Mouse (Mus musculus) erythroid progenitor cell, adult 5-6 weeks (primary cell): Measurements from ENCODE around the gene Trim47. TPM values are rescaled to one million over a fixed set of nuclear protein-coding genes. Genes with fewer than 3 reads are reported as not detected.
A peak's percentile ranks its signal among the peaks of the same experiment; 100 is the strongest.
"Not testable (repeated sequence)": the region's sequence is repeated elsewhere in the genome, so short reads cannot be mapped to it uniquely, and the experiment has no call there.

Experiments
- ATAC-seq: replicated peaks from 2 replicates; pipeline ENCODE4 v1.8.0; 2016; ENCODE audit warnings: moderate number of reproducible peaks, mild to moderate bottlenecking, moderate TSS enrichment, inconsistent platforms; ENCODE audit not compliant: poor library complexity, low FRiP score, severe bottlenecking
- total RNA-seq, 2 experiments: library from RNA; stranded (forward) in 1 of 2; stranded (reverse) in 1 of 2; fragments of 150-400 nt in 1 of 2; fragments of 186-747, 209-891 nt in 1 of 2; gene quantifications; 2 replicates each; pipeline versions ENCODE4 v1.2.3 to v1.2.4; 2015 to 2017; ENCODE audit warnings: low replicate concordance in 2 of 2

Gene Trim47
- total RNA-seq, 2 experiments from 2014 or later = not detected

DNA sequence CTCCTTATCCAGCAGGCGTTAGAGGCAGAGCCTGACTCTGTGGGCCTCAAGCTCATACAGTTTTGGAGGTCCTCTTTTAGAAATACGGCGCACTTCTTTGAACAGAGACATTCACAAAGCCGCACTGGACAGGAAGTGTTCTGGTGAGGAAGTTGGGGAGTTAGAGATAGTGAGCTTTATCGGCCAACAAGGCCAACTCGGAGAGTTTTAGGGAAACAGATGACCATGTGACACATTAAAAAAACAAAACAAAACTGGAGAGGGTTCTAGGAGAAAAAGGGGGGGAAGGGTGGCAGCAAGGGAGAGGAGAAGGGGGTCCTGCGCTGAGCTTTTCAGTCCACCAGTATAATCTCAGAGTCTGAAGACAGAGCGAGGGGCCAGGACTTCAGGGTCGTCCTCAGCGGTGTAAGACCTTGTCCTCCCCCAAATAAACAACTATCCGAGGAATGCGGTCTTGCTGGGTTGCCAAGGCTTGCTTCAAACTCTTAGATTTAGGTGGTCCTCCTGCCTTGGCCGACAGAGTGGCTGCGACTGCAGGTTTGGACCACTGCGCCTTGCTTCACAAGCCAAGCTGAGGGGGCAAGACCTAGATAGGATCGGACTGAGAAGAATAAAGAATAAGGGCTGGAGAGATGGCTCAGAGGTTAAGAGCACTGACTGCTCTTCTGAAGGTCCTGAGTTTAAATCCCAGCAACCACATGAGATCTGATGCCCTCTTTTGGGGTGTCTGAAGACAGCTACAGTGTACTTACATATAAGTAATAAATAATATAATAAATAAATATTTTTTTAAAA is 33.0 kb downstream of the Trim47 start:
- ATAC-seq = no peak

DNA sequence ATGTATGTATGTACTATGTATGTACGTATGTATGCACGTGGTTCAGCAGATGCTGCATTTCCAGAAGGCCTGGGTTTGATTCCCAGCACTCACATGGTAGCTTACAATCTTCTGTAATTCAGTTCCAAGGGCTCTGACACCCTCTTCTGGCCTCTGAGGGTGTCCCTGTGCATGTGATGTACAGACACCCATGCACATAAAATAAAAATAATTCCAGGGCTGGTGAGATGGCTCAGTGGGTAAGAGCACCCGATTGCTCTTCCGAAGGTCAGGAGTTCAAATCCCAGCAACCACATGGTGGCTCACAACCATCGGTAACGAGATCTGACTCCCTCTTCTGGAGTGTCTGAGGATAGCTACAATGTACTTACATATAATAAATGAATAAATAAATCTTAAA is 34.1 kb downstream of the Trim47 start:
- not testable (repeated sequence) for ATAC-seq

DNA sequence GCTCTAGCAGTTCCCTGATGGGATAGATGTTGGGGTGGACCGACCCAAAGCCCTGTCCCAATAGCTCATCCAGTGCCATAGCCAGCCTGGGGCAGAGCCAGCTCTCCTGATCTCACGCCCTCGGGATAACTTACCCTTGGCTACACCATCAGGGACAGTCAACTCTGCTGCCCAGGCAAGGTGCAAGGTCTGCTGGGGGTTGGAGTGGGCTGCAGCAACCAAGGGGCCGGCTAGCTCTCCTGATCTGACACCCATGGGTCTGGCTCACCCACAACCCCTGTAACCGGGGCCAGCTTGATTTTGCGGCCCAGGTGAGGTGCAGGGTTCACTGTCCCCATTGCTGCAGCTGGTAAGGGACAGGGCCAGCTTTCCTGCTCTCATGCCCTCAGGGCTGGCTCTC is 35.4 kb downstream of the Trim47 start:
- ATAC-seq = no peak

DNA sequence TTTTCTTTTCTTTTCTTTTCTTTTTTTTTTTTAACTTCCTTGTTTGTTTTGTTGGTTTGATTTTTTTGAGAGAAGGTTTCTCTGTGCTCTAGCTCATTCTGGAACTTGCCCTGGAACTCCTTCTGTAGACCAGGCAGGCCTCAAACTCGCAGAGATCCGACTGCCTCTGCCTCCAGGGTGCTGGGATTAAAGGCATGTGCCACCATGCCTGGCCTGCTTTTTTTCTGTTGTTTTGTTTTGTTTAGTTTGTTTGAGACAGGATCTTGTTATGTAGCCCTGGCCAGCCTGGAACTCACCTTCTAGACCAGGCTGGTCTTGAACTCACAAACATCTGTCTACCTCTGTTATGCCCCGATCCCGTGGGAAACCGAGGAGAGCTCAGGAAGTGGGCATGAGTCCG is 37.5 kb downstream of the Trim47 start:
- ATAC-seq = no peak

DNA sequence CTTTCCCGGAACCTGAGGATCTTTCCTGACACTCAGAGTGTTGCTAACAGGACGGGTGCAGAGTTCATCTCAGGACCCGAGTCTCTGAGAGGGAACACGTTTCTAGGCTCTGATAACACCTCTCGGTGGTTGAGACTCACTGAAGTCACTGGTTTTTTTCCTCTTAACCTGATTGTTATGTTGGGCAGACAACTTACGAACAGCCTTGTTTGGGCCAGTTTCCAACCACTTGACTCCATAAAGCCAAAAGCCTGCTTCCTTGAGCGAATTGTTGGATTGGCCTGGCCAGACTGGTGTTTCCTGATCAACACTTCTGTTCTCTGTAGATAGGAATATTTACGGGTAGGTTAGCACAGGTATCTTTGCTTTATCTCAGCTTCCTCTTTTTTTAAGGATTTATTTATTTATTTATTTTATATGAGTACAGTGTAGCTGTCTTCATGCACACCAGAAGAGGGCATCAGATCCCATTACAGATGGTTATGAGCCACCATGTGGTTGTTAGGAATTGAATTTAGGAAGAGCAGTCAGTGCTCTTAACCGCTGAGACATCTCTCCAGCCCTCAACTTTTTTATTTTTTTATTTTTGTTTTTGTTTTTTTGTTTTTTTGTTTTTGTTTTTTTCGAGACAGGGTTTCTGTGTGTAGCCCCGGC is 38.1 kb downstream of the Trim47 start:
- no peak for ATAC-seq

DNA sequence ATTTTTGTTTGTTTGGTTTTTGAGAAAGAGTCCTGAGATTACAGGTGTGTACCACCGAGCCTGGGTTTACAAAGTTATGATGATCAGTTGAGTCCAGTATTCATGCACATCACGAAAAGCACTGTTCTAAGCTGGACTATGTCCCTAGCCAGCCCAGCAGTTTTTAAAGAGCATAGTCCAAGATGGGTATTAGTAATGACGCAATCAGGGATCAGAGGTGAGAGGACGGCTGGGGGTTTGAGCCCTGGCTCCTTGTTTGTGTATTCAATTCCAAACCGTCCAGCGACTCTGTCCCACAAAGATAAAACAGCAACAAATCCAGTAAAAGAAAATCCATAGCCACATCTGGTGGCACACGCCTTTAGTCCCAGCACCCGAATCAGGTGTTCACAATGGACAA is 38.8 kb downstream of the Trim47 start:
- ATAC-seq = no peak

DNA sequence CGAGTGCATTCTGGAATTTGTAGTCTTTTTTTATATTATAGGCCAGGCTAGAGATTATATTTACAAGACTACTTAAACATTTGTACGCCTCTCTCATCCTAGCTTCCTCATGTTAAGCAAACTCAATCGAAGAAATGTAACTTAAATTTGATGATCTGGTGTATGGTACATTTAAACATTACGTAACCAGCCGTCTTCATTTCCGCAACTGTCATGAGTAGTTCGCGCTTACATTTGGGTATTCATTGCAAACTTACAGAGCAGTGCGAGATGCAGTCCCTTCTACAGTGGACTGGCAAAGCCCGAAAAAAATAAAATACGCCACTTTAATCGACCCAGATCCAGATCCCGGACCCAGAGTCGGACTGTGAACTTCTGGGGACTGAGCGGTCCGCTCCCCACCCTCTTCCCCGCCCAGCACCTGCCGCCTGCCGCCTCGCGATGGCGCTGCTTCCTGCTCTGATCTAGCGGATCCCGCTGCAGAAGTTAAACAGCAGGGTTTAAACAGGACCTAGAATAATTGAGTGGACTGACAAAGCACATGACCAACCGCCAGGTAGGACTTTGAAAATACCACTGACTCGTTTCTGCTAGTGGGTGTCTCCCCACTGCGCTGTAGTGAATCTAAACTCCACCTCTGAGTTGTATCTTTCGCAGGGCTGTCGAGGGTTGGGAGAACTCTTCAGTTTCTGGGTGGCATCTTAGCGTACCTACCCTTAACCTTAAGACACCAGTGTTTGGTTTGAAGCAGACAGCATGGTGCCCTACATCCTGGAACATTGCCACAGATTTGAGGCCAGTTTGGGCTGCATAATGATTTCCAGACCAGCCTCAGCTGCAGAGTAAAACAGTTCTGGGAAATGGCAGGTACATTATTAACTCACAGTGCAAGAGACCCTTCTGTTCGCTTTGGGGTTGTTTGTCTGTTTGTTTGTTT is 39.5 kb downstream of the Trim47 start:
- peak; percentile 73 for ATAC-seq

DNA sequence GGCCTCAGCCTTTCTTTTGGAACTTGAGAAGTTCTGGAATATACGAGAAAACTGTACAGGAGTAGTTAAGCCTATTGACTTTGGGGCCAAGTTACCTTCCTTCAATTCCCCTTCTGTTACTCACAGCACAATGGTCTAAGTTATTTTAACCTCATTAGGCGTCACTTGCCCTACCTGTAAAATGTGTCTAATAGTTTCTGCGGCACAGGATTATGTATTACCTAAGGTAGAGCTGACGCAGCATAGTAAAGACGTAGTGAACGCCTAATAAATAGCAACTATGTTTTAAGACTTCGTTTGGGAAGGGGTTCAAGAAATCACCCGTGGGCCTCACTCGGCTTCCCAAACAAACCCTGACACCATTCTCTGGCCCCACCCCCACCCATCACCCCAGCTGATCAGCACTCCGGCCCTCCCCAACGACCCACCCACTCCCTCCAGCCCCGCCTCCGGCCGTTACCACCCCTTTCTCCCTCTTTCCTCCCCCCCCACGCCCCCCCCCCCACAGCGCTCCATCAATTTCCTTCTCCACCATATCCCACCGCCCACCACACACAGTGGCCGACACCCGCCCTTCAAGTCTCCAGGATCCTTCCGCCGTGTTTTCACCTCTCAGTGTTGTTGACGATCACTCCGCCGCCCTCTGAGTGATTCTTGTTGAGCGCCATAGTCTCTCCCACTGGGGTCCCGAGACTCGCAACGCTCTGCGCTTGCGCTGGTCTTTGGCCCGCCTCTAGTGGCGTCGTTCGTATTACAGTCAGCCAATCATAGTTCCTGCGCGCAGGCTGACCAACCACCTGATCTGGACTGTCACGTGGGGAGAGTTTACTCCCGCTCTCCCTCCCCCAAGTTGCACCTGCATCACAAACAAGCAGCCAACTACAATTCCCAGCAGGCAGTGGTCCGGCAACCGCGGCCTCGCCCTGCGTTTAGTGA is 40.5 kb downstream of the Trim47 start, which contains the start of gene Wbp2:
Gene Wbp2 (minus strand): TSS at position 738 of the 936 bp plus-strand sequence.
- peak; percentile 91 for ATAC-seq

DNA sequence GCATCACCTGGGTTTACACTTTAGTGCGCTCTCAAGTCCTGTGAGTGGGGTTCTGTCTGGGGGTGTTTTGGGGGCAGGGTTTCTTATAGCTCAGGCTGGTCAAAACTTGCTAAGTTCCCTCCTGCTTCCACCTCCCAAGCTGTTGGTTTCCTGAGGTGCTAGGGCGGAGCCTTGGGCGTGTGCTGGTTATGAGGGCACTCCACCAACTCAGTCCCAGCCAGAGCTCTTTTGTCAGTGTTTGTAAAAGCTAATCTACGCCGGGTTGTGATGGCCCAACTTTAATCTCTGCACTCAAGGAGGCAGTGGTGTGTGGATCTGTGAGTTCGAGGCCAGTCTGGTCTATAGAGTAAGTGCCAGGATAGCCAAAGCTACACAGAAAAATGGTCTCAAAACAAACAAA is 42.8 kb downstream of the Trim47 start:
- peak; percentile 26 for ATAC-seq

DNA sequence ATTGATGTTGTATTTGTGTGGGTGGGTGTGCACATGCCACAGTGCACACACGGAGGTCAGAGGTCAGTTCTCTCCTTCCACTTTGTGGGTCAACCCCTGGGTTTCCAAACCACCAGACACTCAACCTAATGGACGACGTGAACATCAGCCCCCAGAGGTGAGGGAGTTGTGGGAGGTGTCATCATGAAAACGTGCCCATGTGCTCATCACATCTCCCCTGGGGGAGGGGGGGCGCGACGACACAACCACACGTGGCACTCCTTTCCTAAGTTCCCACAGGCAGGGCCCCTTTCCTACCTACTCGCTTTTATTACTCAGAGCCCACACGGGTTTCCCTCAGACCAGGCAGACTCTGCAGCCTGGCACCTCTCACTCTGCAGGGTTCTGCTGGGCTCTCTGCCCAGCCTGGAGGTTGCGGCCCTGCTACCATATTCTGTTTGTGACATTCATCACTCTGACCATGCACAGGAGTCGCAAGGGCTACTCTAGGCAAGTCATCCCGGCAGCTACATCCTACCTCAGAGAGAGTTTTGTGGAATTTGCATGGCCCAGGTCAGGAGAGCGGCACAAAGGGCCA is 43.8 kb downstream of the Trim47 start:
- ATAC-seq = no peak

DNA sequence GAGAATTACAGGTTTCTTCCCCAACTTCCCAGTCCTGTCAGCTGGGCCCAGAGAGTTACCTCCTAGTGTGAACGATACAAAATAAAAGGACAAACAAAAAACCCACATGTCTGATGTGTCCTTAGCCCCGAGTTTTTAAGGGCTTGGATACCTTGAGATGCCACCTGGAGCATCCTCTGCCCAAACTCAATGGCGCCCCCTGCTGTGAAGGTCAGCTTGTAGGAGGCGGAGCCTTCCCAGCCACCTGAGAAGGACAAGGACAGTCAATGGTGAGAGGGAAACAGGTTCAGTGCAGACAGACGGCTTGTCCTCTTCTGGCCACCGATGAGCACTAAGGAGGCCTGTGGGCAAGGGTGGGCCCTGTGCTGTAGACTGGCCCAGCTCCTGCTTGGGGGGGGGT is 45.9 kb downstream of the Trim47 start:
- no peak for ATAC-seq

DNA sequence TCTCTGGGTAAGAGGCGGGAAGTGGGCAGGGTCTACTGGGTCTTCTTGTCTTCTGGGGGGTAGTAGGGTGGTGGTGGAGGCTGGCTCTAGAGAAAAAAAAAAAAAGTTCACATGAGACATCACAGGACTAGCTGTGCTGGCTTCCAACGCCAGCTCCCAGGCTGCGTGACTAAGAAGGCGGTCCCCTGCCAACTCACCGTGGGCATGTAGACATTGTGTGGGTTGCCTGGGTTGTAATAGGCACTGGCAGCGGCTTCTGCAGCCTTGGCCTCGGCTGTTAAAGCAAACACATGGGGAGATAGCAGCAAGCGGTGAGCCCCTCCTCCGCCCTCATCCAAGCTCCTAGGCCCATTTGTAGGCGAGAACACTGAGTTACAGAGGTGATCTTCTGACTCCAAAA is 47.5 kb downstream of the Trim47 start:
- ATAC-seq = no peak

DNA sequence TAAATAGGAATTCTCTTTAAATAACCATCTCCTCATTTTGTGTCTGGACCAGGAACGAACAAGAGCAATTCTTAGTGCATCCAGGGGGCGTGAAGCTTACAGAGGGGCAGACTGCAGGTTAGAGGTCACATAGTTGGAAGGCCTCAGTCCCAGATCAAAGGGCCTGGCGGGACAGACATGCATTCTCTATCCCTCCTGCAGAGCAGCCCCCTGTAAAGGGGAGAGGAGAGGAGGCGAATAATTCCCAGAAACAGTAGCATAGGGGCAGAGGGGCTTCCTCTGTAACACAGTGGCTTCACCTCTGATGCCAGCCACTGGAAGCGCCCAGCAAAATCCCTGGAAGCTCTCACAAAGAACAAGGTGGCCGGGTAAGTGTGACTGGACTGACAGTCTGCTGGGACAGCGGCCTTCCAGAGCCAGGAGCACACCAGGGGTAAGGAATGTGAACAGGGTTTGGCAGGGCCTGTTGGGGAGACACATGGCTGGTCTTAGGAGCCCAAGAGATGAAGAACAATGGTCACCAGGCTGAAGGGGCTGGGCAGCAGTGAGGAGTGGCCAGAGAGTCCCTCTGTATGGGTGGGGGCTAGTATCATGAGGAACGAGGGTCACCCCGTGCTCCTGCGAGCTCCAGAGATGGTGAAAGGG is 48.2 kb downstream of the Trim47 start:
- ATAC-seq = no peak

DNA sequence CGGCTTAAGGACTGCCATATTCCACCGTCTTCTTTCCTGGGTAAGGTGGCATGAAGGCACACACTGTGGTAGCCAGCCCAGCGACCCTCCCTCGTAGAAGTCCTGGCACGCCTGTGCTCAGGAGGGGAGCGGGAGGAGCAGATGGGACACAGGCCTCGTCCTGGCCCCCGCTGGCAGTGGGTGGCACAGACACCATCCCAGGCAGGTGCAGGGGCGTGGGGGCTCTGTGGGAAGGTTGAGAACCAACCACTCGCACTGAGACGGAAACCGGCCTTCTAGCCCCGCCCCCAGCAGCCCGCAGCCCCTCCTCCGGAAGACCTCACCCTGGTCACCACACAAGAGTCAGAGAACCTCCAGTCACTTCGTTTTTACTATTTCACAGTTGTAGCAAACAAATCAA is 48.8 kb downstream of the Trim47 start:
- ATAC-seq = 0 out of 2 replicates have a peak, but pooled peaks have one; percentile 0

DNA sequence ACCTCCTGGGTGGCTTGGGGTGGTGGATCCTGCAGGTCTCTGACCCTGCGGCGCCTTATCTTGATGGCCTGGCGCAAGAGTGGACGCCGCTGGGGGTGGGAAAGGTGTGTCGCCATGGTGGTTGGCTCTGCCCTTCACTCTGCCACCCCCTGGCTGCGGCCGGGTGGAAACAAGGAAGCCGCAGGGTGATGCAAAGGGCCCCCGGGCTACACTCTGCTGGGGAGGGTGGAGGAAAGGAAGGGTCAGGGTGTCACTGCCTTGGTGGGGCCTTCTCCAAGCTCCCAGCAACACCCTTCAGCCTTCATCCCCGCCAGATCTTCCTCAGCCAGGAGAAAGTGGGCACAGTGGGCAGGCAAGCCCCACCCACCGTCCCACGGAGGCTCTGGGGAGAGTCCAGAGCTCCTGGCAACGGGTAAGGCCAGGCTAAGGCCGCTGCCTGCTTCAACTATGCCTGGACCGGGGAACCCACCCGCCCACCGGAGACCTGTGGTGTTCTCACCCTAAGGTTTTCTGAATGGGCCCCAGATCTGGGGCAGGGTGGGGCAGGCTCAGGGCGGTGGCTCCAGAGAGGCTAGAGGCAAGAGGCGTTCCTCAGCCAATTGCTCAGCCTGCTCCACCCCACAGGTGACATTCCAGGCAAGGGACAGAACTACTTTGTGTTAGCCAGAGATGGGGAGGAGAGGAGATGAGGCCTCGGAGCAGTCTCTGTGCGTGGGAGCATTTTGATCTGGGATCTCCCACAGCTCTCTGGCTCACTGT is 49.4 kb downstream of the Trim47 start, which contains the start of gene Unc13d:
Gene Unc13d (minus strand): TSS at position 516 of the 759 bp plus-strand sequence.
- peak; percentile 82 for ATAC-seq

DNA sequence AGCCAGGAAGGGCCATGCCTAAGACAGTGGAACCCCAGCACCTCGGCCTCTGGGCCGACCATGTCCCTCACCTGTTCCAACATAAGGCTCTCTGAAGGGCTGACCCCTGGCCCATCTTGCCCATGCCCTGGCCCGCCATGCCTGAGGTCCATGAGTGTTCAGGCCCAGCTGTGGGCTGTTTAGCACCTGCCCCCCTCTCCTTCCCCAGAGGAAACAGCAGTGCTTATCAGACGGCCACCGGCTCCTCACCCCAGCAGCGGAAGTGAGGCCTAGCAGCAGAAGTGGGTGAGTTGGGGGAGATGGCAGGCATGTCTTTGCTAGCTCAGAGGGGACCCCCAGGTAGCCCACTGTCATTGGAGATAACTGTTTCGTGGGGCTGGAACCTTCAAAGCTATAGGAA is 50.2 kb downstream of the Trim47 start:
- no peak for ATAC-seq

DNA sequence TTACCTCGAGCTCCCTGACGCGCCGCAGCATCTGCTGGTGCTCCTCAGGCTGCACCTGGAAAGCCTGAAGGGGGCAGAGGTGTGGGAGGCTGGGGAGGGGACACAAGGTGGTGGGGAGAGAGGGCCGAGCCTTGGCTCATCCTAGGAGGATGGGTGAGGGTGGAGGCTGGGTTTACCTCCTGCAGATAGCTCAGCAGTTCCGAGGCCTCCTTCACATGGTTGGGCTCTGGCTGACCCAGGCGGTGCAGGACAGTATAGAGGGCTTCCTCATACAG is 50.8 kb downstream of the Trim47 start:
- ATAC-seq = no peak
